Mouse (Mus musculus) ES-Bruce4 (cell line): ENCODE results near the gene Cpa5. TPM values are rescaled to one million over a fixed set of nuclear protein-coding genes. Genes with fewer than 3 reads are reported as not detected.

Source experiments
- H3K27ac ChIP-seq: 2 replicates; pipeline ENCODE4 v1.5.1; 2012; ENCODE audit warnings: low read length, inconsistent platforms; ENCODE audit not compliant: insufficient read depth
- H3K27me3 ChIP-seq: 2 replicates; pipeline ENCODE4 v1.6.1; 2012; ENCODE audit warnings: mild to moderate bottlenecking, low read length, inconsistent platforms; ENCODE audit not compliant: control insufficient read depth, poor library complexity, insufficient read depth, severe bottlenecking
- H3K36me3 ChIP-seq: 2 replicates; pipeline ENCODE4 v1.6.1; 2012; ENCODE audit warnings: inconsistent platforms, mild to moderate bottlenecking, low read length, moderate library complexity; ENCODE audit not compliant: control insufficient read depth, poor library complexity, insufficient read depth, severe bottlenecking
- H3K4me1 ChIP-seq: one replicate; pipeline ENCODE4 v1.8.1; 2011; ENCODE audit warnings: low read length; ENCODE audit not compliant: control insufficient read depth, insufficient read depth
- H3K4me3 ChIP-seq: 2 replicates; pipeline ENCODE4 v1.5.1; 2011; ENCODE audit warnings: low read depth, mild to moderate bottlenecking, low read length
- H3K9ac ChIP-seq: 2 replicates; pipeline ENCODE4 v1.6.1; 2012; ENCODE audit warnings: low read depth, mild to moderate bottlenecking, inconsistent platforms; ENCODE audit not compliant: poor library complexity, severe bottlenecking
- H3K9me3 ChIP-seq: replicated peaks from 2 replicates; pipeline ENCODE4 v1.6.1; 2012; ENCODE audit warnings: mild to moderate bottlenecking, low read length, inconsistent platforms; ENCODE audit not compliant: control insufficient read depth, poor library complexity, insufficient read depth, severe bottlenecking
- CTCF ChIP-seq: IDR thresholded peaks from one replicate; pipeline ENCODE4 v1.8.1; 2011; ENCODE audit warnings: low read depth, low read length
- EP300 ChIP-seq: IDR thresholded peaks from 2 replicates; pipeline ENCODE4 v1.6.1; 2011; ENCODE audit warnings: low read depth, low read length; ENCODE audit not compliant: insufficient read depth
- POLR2A ChIP-seq: IDR thresholded peaks from one replicate; pipeline ENCODE4 v1.8.1; 2011; ENCODE audit warnings: low read length; ENCODE audit not compliant: insufficient read depth
- polyA plus RNA-seq: library from polyadenylated mRNA; stranded (reverse); fragments of >200 nt; gene quantifications from 2 replicates; pipeline ENCODE4 v1.2.4, GENCODE M21; 2011; ENCODE audit warnings: low read depth; ENCODE audit not compliant: missing spikeins, insufficient read depth, insufficient read length

Gene Cpa5
- polyA plus RNA-seq, 1 experiment: not detected

GRCm38 (mm10) chr6:30638674-30639268 is 28.0 kb downstream of the Cpa5 start, which contains the start of gene Cpa1:
Cpa1 (plus strand) TSS chr6:30639218.
- Histone ChIP-seq H3K4me1 (no peaks in the 10 kb centered on the region), H3K27me3 (no peaks in the 10 kb centered on the region), H3K9me3 (no peaks in the 10 kb centered on the region), H3K36me3 (no peaks in the 10 kb centered on the region), H3K4me3 (no peak within 1 kb of the TSS), H3K9ac (no peak within 1 kb of the TSS), H3K27ac (no peak within 1 kb of the TSS)
- TF ChIP-seq POLR2A: no peak
- TF ChIP-seq CTCF: no peak

GRCm38 (mm10) chr6:30643694-30644460 is 33.1 kb downstream of the Cpa5 start:
- Histone ChIP-seq H3K9ac (no peak overlapping the region), H3K4me3 (no peak overlapping the region), H3K4me1 (no peaks in the 10 kb centered on the region), H3K9me3 (no peaks in the 10 kb centered on the region), H3K27me3 (no peaks in the 10 kb centered on the region), H3K27ac (no peak overlapping the region), H3K36me3 (no peaks in the 10 kb centered on the region)
- TF ChIP-seq CTCF (no peak), EP300 (no peak), POLR2A (no peak)

GRCm38 (mm10) chr6:30644462-30644861 is 33.7 kb downstream of the Cpa5 start:
- Histone ChIP-seq H3K27ac (no peak overlapping the region), H3K27me3 (no peaks in the 10 kb centered on the region), H3K36me3 (no peaks in the 10 kb centered on the region), H3K4me1 (no peaks in the 10 kb centered on the region), H3K9ac (no peak overlapping the region), H3K4me3 (no peak overlapping the region), H3K9me3 (no peaks in the 10 kb centered on the region)
- TF ChIP-seq CTCF (no peak), EP300 (no peak), POLR2A (no peak)

- Histone ChIP-seq H3K4me3 (no peak overlapping the region), H3K9ac (no peak overlapping the region), H3K9me3 (no peaks in the 10 kb centered on the region), H3K36me3 (no peaks in the 10 kb centered on the region), H3K4me1 (no peaks in the 10 kb centered on the region), H3K27ac (no peak overlapping the region), H3K27me3 (no peaks in the 10 kb centered on the region)
- no peak for TF ChIP-seq POLR2A
- no peak for TF ChIP-seq EP300
- TF ChIP-seq CTCF: no peak
Measured at GRCm38 (mm10) chr6:30645379-30645778, 34.6 kb downstream of the Cpa5 start.

- no peak overlapping the region for H3K9ac ChIP-seq
- no peak overlapping the region for H3K4me3 ChIP-seq
- no peak overlapping the region for H3K27ac ChIP-seq
- H3K9me3 ChIP-seq: no peaks in the 10 kb centered on the region
- no peak for TF ChIP-seq CTCF
- TF ChIP-seq POLR2A: no peak
- no peak for TF ChIP-seq EP300
- H3K36me3 ChIP-seq: no peaks in the 10 kb centered on the region
- no peaks in the 10 kb centered on the region for H3K27me3 ChIP-seq
- H3K4me1 ChIP-seq: no peaks in the 10 kb centered on the region
Measured at GRCm38 (mm10) chr6:30649651-30650296, 39.0 kb downstream of the Cpa5 start.
